Mouse (Mus musculus) lung, postnatal 10 days (tissue): ENCODE measurements around the gene Clstn3.
A peak's percentile ranks its signal among the peaks of the same experiment; 100 is the strongest.
"Not testable (repeated sequence)": the region's sequence is repeated elsewhere in the genome, so short reads cannot be mapped to it uniquely, and the experiment has no call there.

ENCODE experiments used
- DNase-seq: peaks from one replicate; pipeline ENCODE4 v3.0.0; 2021

Clstn3 gene

DNA sequence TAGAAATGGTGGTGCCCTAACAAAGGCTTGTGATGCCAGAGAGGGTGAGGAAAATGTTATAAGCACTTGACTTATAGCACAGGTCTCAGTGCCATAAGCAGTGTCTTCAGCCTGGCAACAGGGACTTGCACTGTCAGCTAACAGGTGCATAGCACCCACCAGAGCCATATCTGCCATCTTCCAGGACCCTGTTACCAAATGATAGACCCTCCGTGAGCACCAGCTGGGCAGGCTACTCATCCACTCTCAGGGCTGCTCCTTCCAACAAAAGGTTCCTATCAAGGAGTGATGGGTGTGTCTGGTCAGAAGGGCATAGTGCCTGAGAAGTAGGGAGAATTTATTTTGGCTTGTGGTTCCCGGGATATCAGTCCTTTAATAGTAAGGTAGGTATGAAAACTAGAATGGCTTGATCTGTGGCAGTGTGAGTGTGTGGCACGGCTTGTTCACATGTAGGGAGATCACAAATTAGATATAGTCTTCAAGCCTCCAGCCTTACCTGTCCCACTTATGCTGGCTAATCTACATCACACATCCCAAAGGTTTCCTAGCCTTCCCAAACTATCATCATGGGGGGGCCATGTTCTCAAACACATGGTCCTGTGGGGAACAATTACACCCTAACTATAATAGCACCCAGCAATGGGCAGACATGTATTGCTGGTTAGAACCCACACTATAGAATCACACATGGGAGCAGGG is 14.4 kb upstream of the Clstn3 start:
- no peak for DNase-seq

DNA sequence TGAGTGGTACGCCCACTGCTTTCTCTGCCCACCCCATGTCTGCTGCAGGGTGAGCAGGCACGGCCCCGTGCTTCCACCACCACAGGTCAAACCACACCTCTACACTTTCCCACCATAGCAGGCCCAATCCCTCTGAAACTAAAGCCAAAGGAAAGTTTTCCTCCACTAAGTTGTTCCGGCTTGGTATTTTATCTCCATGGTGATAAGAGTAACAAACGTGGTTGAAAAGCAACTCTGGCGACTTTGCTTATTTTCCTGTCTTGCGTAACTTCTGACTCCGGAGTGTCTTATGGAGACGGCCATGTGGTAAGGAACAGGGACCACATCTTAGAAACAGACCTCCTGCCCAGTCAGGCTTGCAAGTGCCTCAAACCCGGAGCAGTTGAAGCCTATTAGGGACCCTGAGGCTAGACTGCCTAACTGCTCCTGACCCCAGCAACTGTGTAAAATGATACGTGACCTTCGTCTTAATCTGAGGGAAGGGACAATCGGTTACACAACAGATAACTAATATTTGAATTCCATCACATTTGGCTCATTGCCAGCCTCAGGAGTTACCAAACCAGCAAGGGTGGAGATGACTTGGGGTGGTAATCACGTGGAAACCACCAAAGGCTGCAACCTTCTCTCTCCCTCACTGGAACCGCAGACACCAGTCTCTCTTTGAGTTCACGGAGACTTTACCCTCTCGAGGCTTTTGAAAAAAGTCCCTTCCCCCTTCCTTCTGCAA is 13.5 kb upstream of the Clstn3 start:
- peak; percentile 63 for DNase-seq

DNA sequence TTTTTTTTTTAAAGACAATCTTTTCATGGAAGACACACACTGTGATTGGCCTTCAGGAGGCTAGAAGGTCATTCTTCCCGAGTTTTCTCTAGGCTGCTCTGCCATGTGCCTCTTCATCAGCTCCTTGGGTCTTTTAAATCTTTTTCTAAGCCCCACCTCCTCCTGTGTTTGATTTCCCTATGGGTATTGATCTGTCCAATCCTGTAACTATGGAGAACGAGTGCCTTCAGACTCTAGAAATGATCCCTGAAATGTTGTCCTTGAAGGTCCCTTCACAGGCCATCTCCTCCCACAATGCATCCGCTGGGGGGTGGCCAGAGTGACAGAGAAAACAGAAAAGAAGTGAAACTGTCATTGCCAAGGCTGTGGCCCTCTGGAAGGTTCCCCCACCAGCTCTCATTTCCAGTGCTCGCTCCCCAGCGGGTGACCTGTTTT is 12.6 kb upstream of the Clstn3 start:
- no peak for DNase-seq

DNA sequence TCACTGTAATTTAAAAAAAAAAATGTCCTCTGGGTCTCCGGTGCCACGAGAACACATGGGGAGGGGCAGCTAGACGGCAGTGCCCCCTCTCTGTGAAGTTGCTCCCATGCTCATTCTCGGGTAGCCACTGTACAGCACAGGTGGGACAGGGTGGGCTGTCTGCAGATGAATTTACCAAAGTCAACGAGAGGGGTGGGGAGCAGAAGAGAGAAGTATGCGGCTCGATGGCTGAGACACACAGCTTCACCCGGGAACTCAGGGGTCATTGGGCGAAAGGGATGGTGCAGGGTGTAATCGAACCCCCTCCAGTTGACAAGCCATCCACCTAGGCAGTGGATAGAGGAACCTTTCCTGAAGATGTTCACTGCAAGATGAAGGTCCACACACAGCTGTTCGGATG is 12.2 kb upstream of the Clstn3 start:
- DNase-seq, result no peak

DNA sequence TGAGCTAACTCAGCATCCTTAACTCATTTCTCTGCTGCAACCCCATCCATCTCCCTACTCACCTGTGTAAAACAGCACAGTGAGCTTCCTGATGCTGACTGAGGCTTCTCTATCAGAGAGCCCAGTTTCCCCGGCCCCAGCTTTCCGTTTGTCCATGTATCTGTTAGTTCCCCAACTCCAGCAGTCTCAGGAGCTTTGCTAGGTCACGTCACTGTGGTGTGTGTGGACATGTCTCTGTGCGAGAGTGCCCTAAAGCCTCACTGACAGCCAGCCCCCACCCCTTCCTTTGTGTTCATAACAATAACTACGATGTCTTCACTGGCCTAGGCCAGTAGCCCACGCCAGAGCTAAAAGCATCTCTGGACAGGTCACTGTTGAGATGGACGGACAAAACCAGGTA is 11.6 kb upstream of the Clstn3 start:
- DNase-seq, result no peak

DNA sequence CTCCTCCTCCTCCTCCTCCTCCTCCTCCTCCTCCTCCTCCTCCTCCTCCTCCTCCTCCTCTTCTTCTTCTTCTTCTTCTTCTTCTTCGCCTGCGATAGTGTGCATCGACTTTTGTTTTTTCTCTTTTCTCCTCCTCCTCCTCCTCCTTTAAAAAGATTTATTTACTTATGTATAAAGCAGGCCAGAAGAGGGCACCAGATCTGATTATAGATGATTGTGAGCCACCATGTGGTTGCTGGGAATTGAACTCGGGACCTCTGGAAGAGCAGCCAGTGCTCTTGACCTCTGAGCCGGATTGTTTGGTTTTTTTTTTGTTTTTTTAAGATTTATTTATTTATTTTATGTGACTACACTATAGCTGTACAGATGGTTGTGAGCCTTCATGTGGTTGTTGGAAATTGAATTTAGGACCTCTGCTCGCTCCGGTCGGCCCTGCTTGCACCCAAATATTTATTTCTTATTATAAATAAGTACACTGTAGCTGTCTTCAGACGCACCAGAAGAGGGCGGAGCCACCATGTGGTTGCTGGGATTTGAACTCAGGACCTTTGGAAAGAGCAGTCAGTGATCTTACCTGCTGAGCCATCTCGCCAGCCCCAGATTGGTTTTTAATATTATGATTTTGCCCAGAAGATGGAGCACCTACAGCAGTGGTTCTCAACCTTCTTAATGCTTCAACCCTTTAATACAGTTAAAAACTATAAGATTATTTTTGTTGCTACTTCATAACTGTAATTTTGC is 10.9 kb upstream of the Clstn3 start:
- not testable (repeated sequence) for DNase-seq

DNA sequence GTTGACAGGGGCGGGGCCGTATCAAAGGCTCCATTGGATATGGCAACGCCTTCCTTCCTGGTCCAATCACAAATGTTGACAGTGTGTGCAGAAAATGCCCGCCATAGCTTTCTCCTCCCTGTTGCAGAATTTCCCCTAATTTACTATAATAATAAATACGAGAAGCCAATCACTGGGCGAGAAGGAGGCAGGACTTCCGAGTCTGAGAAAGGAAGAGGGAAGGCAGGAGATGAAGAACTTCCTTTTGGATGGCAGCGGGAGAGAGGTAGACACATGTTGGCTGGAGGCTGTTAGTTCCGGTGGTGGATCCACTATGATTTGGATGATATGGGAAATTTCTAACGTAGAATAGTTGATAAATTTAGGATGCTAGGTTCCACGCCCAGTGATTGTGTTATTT is 10.0 kb upstream of the Clstn3 start:
- no peak for DNase-seq

DNA sequence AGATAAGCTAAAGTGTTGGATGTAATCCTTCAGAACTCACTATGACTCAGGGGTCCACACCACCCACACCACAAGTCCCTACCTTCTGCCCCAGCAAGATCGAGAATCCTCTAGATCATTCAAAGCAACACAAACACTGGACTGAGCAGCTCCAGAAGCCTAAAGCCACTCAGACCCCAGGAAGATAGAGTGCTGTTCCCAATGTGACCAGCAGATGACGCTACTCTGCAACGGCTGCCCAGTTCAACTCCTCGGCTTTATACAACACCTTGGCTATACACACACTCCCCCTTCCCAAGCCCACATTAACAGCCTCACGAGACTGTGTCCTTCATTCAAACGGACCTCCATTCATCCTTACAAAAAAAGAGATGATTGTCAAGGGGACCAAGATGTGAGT is 8.2 kb upstream of the Clstn3 start:
- DNase-seq, result peak; percentile 72

DNA sequence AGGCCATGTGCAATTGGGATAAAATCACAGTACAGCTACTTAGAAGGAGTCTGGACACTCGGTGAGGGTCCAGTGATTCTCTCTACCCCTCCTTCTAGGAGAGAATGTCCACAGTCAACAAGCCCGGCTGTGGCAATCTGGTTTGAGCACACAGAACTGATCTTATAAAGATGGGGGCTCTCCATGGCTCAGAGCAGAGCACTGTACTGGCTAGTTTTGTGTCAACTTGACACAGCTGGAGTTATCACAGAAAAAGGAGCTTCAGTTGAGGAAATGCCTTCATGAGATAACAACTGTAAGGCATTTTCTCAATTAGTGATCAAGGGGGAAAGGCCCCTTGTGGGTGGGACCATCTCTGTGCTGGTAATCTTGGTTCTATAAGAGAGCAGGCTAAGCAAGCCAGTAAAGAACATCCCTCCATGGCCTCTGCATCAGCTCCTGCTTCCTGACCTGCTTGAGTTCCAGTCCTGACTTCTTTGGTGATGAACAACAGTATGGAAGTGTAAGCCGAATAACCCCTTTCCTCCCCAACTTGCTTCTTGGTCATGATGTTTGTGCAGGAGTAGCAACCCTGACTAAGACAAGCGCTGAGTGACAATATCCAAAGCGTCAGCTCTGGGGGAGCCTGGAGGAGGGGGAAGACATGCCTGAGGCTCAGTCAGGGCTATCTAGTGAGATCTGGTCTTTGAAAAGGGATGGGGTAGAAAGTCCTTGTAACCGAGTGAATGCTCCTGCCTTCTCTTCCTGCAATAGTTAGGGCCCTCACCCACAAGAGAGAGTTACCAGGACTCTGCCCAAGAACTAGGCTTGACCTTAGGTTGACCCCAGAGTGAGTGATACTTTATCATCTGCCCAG is 7.4 kb upstream of the Clstn3 start:
- DNase-seq, result not testable (repeated sequence)

DNA sequence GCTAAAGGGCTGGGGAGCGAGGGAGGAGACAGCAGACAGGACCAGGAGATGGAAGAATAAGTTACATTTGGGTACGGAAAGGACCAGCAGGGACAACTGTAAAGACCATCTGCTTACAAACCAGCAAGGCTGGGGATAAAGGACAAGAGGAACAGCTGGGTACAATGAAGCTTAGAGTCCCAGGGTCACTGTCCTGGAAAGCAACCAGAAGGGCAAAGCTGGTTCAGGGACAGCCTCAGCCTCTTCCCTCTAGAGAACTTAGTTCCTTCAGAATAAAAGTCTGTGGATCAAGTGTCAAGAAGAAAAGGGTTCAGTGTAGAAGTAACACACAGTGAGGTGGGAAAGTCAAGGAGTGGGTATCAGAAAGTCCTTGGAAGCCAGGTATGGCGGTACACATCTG is 6.5 kb upstream of the Clstn3 start:
- DNase-seq, result no peak

DNA sequence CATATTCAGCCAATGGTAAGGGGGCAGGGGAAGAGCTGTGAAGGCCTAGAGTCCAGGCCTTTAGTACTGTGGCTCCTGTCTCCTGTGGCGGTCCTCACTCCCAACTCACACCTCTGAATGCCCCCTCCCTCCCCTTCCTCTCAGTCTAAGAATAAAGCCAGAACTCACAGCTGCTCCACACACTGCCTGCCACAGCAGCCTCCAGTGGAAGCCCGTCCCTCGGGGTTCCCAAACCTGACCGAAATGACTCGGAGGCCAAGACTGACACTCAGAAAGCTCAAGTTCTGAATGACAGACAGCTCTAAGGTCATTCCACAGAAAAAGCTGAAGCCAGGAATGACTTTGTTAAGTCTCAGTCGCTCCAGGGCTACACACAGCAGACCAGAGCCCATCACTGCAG is 1.1 kb upstream of the Clstn3 start:
- no peak for DNase-seq

DNA sequence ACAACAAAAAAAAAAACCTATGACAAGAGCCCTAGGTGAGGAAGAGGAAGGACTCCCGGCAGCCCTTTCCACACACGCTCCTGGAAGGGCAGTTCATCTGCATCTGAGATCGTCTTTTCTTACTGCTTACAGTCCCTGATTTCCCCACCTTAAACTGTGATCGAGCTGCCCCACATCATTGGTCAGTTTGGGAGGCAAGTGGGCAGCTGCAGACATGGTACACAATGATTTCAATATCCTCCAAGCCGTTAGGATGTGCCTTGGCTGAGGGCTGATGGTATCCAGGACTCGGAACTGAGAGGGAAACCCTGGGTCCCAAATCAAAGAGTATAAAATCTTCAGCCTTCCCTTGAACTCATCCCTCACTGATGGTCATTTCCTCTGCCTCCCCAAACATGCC is 705 bp upstream of the Clstn3 start:
- DNase-seq, result no peak

DNA sequence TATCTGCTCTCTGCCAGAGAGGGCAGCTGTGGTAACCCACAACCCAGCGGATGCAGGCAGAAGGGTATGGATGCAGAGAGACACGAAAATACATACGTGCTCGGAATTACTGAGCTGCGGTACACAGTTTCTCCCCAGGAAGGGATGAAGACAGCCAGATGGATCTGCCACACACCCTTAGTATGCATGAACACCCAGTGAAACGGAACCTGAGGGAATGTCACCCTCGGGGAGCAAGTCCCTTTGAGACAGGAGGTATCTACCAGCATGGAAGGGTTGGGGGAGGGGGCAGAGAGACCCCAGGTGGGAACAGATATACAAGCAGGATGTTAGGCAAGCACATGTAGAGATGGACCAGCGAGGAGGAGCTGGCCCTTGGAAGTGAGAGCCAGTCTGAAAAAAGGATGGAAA is 708 bp downstream of the Clstn3 start:
- no peak for DNase-seq

DNA sequence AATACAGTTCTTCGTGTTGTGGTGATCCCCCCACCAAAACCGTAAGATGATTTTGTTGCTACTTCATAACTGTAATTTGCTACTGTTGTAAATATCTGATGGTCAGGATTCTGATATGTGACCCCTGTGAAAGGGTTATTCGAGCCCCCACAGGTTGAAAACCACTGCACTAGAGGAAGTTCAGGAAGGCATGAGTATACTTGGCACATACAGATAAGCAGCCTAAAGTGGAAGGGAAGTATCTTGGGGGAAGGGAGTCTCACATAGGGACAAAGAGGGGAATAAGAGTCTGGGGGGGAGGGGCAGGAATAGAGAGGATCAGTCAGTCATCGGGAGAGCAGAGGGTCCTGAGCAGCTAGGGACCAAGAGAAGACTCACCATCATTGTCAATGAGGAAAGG is 5.2 kb downstream of the Clstn3 start:
- no peak for DNase-seq

DNA sequence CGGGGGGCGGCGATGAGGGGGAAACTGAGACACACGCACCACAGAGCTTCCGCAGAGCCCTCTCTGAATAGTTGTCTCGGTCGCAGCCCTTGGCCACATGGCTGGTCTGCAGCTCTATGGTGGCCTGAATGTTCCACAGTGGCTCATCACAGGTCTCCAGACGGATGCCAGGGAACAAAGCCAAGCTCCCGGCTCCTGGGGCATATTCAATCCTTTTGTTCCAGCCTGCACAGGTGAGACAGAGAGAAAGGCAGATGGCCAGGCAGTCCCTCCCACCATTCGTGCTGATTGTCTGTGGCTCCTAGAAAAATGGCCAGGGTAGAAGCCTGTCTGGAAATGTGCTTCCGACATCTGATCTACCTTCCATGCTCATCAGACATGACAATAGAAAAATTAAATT is 6.1 kb downstream of the Clstn3 start:
- DNase-seq, result no peak

DNA sequence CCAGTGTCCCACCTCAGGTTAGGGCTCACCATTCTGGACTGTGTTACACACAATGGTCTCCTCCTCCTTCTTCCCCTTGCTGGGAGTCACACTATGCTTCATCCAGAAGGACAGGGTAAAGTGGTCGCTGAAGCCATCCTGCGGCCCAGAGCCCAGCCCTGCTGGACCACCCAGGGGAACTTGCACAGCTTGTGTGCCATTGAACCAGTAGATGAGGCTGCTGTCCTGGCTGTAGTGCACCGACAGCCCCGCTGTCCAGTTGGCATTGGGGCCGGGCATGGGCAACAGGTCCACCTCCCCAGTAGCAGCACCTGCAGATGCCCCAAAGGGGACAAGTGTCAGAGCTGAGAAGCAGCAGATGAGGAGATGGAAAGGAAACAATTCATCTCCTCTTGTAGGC is 6.8 kb downstream of the Clstn3 start:
- DNase-seq, result no peak

DNA sequence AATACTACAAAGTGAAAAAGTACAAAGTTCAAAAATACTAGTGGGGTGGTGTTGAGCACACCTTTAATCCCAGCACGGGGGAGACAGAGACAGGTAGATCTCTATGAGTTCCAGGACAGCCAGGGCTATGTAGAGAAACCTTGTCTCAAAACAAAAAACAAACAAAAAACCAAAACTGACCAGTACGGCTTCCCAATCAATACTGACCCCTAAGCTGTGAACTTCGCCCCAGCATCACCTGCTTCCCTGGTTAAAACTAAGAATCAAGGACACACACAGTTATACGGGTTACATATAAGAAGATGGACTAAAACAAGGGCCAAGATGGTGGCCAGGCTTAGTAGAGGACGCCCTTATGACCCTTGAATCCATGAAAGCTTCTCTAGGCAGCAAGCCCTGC is 8.4 kb downstream of the Clstn3 start:
- no peak for DNase-seq

DNA sequence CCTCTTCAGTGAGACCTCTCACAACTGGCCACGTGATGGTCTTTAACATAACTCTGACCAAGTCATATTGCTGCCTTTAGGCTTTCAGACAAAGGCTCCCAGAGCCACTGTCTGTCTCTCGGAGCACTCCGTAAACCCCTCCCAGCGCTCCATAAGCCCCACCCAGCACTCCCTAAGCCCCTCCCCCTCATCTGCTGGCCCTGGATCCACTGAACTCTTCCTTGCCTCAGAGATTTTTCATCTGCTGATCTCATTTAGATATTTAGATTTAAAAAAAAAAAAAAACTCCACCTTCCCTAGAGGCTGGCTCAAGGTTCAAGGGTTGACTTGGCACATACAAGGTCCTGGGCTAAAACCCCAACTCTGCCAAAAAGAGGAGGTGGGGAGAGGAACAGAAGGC is 10.8 kb downstream of the Clstn3 start:
- no peak for DNase-seq

DNA sequence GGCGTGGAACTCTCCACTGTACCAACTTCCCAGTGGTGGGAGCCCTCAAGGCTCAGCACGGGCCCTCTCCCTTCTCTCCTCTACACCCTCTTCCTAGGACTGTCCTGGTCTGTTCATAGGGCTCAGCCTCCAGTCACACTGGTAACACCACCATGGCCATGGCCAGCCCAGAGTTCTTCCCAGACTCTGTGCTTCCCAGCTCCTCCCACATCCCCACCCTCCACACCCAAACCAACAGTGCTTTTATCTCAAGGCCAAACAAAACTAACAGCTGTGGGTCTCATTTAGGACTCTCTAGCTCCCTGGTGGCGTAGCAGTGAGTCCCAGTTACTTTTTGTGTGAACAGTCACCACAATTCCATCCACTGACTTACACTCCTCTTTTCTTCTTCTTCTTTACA is 12.6 kb downstream of the Clstn3 start:
- DNase-seq, result no peak

DNA sequence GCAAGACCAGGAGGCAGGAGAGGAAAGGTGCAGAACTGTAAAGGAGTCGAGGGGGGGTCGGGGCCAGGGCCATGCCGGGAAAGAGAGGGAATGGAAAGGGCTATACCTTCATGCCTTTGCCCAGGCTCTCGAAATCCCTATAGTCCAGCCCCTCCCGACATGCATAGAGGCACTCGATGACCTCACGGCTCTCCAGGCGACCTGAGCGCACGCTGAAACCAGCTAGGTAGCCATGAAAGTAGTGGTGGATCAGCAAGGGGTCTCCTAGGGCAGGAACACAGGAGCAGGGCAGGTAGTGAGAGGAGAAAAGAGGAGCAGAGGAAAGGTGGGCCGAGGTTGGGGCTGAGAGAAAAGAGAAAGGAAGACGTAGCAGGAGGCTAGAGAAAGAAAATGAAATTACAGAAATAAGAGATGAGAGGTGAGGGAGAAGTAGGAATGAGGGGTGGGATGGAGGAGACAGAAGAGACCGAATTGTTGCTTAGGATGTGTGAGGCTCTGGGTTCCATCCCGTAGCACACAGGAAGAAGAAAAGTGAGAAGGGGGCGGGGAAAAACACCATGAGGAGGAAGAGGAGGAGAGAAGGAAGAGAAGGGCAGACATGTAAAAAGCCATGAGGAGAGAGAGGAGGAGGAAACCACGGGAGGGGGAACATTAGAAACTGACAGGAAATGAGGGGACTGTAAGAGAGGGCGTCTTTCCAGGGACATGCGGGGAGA is 14.8 kb downstream of the Clstn3 start:
- DNase-seq, result no peak

DNA sequence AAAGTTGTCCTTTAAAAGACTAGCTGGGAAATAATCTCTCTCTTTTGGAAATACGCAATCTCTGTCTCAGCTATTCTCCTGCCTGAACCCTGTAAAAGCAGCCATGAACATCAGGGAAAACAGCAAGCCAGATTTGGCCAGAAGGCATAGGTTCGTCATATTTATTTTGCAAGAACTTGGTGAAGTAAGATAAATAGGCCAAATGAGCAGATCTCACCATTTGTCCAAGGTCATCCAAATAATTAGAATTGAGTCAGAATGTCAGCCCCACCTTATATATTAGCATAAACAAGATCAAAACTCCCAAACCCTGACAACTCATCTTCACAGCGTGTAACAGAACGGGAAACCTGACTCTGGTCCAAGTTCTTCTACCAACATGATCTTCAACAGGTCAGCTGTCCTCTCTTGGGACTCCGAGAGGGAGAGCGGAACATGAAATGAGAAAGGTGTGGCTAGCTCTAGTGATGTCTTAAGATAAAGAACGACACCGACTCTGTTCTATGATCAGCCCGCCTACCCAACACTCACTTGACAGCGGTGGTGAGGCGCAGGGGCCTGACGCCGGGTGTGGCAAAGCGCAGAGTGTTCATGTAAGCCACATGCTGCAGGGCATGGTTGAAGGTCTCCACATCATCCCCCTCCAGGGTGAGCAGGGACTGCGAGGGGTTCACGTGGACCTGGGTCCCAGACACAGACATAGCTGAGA is 15.5 kb downstream of the Clstn3 start:
- DNase-seq, result no peak
